Mouse (Mus musculus): ENCODE data around the gene Gm35315. TPM values are rescaled to one million over a fixed set of nuclear protein-coding genes. Genes with fewer than 3 reads are reported as not detected.
"Not testable (repeated sequence)": the region's sequence is repeated elsewhere in the genome, so short reads cannot be mapped to it uniquely, and the experiment has no call there.

Gm35315 gene
- polyA plus RNA-seq, 1 experiment from 2014 or later: 0.45 TPM

DNA sequence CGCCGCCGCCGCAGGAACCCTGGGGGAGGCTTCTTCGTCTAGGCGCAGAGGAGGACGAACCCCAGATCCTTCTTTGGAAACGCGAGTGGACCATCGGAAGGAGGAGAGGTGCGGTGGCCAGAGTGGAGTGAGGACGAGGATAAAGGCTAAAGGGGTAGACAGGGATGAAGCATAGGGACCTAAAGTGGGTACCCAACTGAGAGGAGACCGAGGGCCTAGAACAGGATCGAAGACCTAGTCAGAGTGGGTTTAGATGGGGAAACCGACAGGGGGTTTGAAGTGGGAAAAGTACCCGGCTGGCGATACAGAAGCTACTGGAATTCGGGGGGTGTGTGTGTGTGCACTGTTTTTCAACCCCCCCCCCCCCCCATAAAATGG lies 41.9 kb upstream of the Gm35315 start:
- H3K9ac ChIP-seq (ENCODE audit: low read length): peak overlapping the region; percentile 84
- 4% methylated on average over 18 of the region's 18 CpGs for WGBS
- 0 out of 2 replicates have a peak, but pooled peaks cover 3% of the 10 kb centered on the region for H3K9me3 ChIP-seq (ENCODE audit: control insufficient read depth, low read length)
- H3K27me3 ChIP-seq (ENCODE audit: control insufficient read depth, insufficient read depth, low read length): no peaks in the 10 kb centered on the region
- TF ChIP-seq EP300 (optimal IDR thresholded peaks at IDR 0.05): no peak
- H3K27ac ChIP-seq (replicated peaks): peak overlapping the region; percentile 89
- no peaks in the 10 kb centered on the region for H3K4me1 ChIP-seq (replicated peaks; ENCODE audit: control insufficient read depth, insufficient read depth)
- DNase-seq (ENCODE audit: low spot score) (no peak), ATAC-seq (ENCODE audit: low FRiP score, low TSS enrichment) (peak; percentile 30; the same call in 1 of the 2 replicates)
- H3K4me2 ChIP-seq (replicated peaks; ENCODE audit: low read depth): peak overlapping the region; percentile 77
- H3K36me3 ChIP-seq (ENCODE audit: control insufficient read depth, insufficient read depth, low read length): no peaks in the 10 kb centered on the region
- H3K4me3 ChIP-seq (ENCODE audit: low read depth, low read length): peak overlapping the region; percentile 81

DNA sequence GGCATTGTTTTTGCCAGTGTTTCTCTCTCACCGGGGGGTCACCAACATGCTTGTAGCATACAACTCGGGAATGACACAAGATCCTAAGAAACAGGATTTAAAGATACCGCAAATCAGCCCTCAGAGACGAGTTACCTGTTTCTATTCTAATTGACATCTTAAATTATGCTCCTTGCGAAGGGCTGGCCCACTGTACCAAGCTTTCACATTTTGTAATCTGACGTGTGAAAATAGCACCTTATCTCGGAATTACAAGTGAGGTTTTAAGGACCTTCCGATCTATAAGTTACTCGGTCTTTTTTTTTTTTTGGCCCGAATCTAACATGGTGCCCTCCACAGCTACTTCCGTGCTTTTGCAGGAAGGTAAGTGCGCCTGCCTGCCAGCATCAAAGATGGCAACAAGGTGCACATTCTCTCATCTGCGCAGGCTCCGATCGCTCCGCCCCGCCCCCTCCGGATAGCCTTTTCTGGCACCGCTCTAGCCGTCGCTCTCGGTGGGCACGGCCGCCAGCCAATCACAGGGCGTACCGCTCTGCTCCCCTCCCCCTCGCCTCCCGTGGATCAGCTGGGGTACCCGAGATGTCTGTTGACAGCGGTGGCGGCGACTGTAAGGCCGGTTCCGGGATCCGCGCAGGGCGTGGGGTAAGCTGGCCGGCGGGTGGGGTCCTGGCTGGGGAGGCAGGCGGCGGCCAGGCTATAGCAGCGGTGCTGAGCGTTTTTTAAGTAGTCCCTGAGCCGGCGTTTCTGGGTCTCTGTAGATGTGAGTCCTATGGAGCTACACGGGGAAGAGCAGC lies 41.3 kb upstream of the Gm35315 start, which contains the start of gene Chfr:
Gene Chfr (plus strand): TSS at position 550 of the 794 bp plus-strand sequence.
- Histone ChIP-seq H3K4me3 (ENCODE audit: low read depth, low read length) (peak within 1 kb of the TSS; percentile 81), H3K4me1 (replicated peaks; ENCODE audit: control insufficient read depth, insufficient read depth) (no peaks in the 10 kb centered on the region), H3K36me3 (ENCODE audit: control insufficient read depth, insufficient read depth, low read length) (no peaks in the 10 kb centered on the region), H3K4me2 (replicated peaks; ENCODE audit: low read depth) (peak within 1 kb of the TSS; percentile 77), H3K9me3 (ENCODE audit: control insufficient read depth, low read length) (0 out of 2 replicates have a peak, but pooled peaks cover 3% of the 10 kb centered on the region), H3K27ac (replicated peaks) (peak within 1 kb of the TSS; percentile 89), H3K27me3 (ENCODE audit: control insufficient read depth, insufficient read depth, low read length) (no peaks in the 10 kb centered on the region), H3K9ac (ENCODE audit: low read length) (peak within 1 kb of the TSS; percentile 84)
- peak; percentile 100 for ATAC-seq (ENCODE audit: low FRiP score, low TSS enrichment)
- TF ChIP-seq EP300 (optimal IDR thresholded peaks at IDR 0.05) (peak; percentile 73), CTCF (IDR thresholded peaks at IDR 0.05; ENCODE audit: low read depth) (0 out of 2 replicates have a peak, but pooled peaks have one; percentile 24)
- 3% methylated on average over 46 of the region's 46 CpGs for WGBS
- DNase-seq (ENCODE audit: low spot score): peak; percentile 99

DNA sequence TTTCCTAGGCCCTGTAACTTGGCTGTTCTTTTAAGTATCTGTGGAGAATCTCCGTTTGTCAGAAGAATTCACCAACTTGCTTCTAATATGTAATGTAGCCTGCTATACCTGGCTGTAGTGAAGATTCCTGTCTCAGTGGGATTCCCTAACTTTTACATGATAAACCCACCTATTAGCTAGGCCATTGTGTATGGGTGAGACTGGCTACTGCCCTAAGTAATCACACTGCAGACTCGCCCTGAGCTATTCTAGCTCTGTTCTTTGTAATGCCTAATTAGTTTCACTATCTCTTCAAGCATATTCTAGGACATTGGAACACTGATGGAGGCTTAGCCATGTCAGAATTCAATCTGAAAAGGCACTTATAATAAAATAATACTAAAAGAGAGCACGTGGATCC lies 28.2 kb upstream of the Gm35315 start:
- 80% methylated on average over 3 of the region's 3 CpGs for WGBS
- not testable (repeated sequence) for H3K27me3 ChIP-seq (ENCODE audit: control insufficient read depth, insufficient read depth, low read length); ATAC-seq (ENCODE audit: low FRiP score, low TSS enrichment); H3K4me1 ChIP-seq (replicated peaks; ENCODE audit: control insufficient read depth, insufficient read depth); DNase-seq (ENCODE audit: low spot score); H3K27ac ChIP-seq (replicated peaks); H3K9ac ChIP-seq (ENCODE audit: low read length); H3K4me2 ChIP-seq (replicated peaks; ENCODE audit: low read depth); H3K36me3 ChIP-seq (ENCODE audit: control insufficient read depth, insufficient read depth, low read length); H3K9me3 ChIP-seq (ENCODE audit: control insufficient read depth, low read length); H3K4me3 ChIP-seq (ENCODE audit: low read depth, low read length)

DNA sequence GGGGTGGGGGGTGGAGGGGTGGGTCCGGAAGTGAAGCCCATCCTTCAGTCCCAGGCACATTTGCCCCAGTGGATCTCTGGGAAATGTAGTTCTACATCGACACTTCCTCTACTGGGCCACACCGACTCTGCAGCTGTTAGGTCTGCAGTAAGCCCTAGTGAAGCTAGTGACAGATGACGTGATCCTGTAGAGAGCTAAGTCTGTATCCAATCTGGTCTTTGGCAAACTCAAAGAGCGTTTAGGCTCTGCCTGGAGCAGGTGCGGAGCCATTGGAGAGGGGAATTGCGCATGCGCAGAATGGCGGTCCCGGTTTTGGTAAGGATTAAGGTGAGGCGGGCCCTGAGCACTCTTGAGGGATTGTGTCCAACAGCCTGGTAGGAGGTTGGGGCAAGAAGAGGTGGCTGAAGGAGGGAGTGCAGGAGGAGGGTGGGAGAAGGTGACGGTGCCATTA lies 15.8 kb upstream of the Gm35315 start, which contains the start of gene Zfp605:
Gene Zfp605 (plus strand): TSS at position 102 of the 451 bp plus-strand sequence.
- ATAC-seq (ENCODE audit: low FRiP score, low TSS enrichment) (peak; percentile 13), DNase-seq (ENCODE audit: low spot score) (peak; percentile 83)
- no peak for TF ChIP-seq EP300 (optimal IDR thresholded peaks at IDR 0.05)
- TF ChIP-seq CTCF (IDR thresholded peaks at IDR 0.05; ENCODE audit: low read depth): no peak
- 0 out of 2 replicates have a peak, but pooled peaks cover 2% of the 10 kb centered on the region for H3K9me3 ChIP-seq (ENCODE audit: control insufficient read depth, low read length)
- 1% methylated on average over 12 of the region's 12 CpGs for WGBS
- H3K36me3 ChIP-seq (ENCODE audit: control insufficient read depth, insufficient read depth, low read length): peaks cover 9% of the 10 kb centered on the region
- H3K4me3 ChIP-seq (ENCODE audit: low read depth, low read length): peak within 1 kb of the TSS; percentile 59
- H3K9ac ChIP-seq (ENCODE audit: low read length): peak within 1 kb of the TSS; percentile 57
- H3K27me3 ChIP-seq (ENCODE audit: control insufficient read depth, insufficient read depth, low read length): no peaks in the 10 kb centered on the region
- H3K4me1 ChIP-seq (replicated peaks; ENCODE audit: control insufficient read depth, insufficient read depth): no peaks in the 10 kb centered on the region
- H3K4me2 ChIP-seq (replicated peaks; ENCODE audit: low read depth): peak within 1 kb of the TSS; percentile 79
- peak within 1 kb of the TSS; percentile 71 for H3K27ac ChIP-seq (replicated peaks)

DNA sequence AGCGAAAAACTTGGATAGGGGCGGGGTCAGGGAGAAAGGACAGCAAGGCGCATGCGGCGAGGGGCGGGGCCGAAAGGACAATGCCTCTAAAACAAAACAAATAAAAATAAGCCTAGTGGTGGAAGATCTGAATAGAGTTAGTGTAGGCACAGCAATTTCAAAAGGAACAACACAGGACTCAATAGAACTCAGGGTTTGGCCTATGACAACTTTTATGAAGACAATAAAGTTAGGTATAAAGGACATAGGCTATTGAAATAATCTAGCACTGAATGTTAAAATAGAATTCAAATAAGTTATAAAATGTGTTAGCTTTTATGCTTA lies 14.0 kb upstream of the Gm35315 start:
- no peak overlapping the region for H3K9ac ChIP-seq (ENCODE audit: low read length)
- ATAC-seq (ENCODE audit: low FRiP score, low TSS enrichment): no peak

More for the DNA sequence above, 14.0 kb upstream of the Gm35315 start:
- Histone ChIP-seq H3K27me3 (ENCODE audit: control insufficient read depth, insufficient read depth, low read length) (no peaks in the 10 kb centered on the region), H3K4me3 (ENCODE audit: low read depth, low read length) (peak overlapping the region; percentile 81), H3K9me3 (ENCODE audit: control insufficient read depth, low read length) (0 out of 2 replicates have a peak, but pooled peaks cover 4% of the 10 kb centered on the region), H3K4me1 (replicated peaks; ENCODE audit: control insufficient read depth, insufficient read depth) (no peaks in the 10 kb centered on the region), H3K27ac (replicated peaks) (peak overlapping the region; percentile 100), H3K36me3 (ENCODE audit: control insufficient read depth, insufficient read depth, low read length) (peaks cover 26% of the 10 kb centered on the region), H3K4me2 (replicated peaks; ENCODE audit: low read depth) (peak overlapping the region; percentile 75)
- no peak for DNase-seq (ENCODE audit: low spot score)
- under 1% methylated on average over 7 of the region's 7 CpGs for WGBS
- TF ChIP-seq EP300 (optimal IDR thresholded peaks at IDR 0.05): no peak
- peak; percentile 39 for TF ChIP-seq CTCF (IDR thresholded peaks at IDR 0.05; ENCODE audit: low read depth)

Measured in stomach, postnatal 0 days (tissue).